ENCODE assay signal across 8 mouse cellular contexts in genomic region chr5:121399540-121399939, GRCm38 (mm10). TPM values are rescaled to one million over a fixed set of nuclear protein-coding genes. Genes with fewer than 3 reads are reported as not detected.
DNase-seq lines count a peak whose midpoint lies in the region; ATAC-seq and TF ChIP-seq lines count a peak whose summit lies in the region.
"Had no signal": no experiment of that assay in that cellular context is flagged by ENCODE, and none has a peak within 500 bp of the region (broad histone marks: within the 10 kb centered on the region; RNA-seq: fewer than 3 reads in every experiment).

No protein-coding gene starts in this region.

- no peaks in the 10 kb centered on the region for H3K9me3 ChIP-seq in neural tube, embryonic 12.5 days
- no peaks in the 10 kb centered on the region for H3K9me3 ChIP-seq in forebrain, embryonic 12.5 days
- H3K9me3 ChIP-seq in liver, embryonic 14.5 days (ENCODE audit: control insufficient read depth, low read length), result no peaks in the 10 kb centered on the region

- peaks cover 14% of the 10 kb centered on the region for H3K36me3 ChIP-seq in neural tube, embryonic 12.5 days
- peaks cover 14% of the 10 kb centered on the region; the same call in 1 of the 2 replicates for H3K36me3 ChIP-seq in forebrain, embryonic 12.5 days (replicated peaks)
- no peaks in the 10 kb centered on the region; the same call in none of the 2 replicates for H3K36me3 ChIP-seq in liver, embryonic 14.5 days (replicated peaks; ENCODE audit: control insufficient read depth, insufficient read depth, low read depth)

- H3K4me3 ChIP-seq in neural tube, embryonic 12.5 days, result no peak overlapping the region
- peak overlapping the region; percentile 98; the same call in 1 of the 2 replicates for H3K4me3 ChIP-seq in forebrain, embryonic 12.5 days (replicated peaks)
- H3K4me3 ChIP-seq in liver, embryonic 14.5 days (ENCODE audit: insufficient read depth in 1 of 2, low read depth in 2 of 2, low read length in 2 of 2), result peak overlapping the region; percentile 61 to 76; a peak in 3 of 4 replicates

- no peaks in the 10 kb centered on the region for H3K27me3 ChIP-seq in neural tube, embryonic 12.5 days (replicated peaks)
- H3K27me3 ChIP-seq in forebrain, embryonic 12.5 days, result no peaks in the 10 kb centered on the region
- no peaks in the 10 kb centered on the region for H3K27me3 ChIP-seq in liver, embryonic 14.5 days (ENCODE audit: control insufficient read depth, insufficient read depth, low read length)

- ATAC-seq in neural tube, embryonic 12.5 days (ENCODE audit: low FRiP score, low read depth), result no peak
- no peak for ATAC-seq in forebrain, embryonic 12.5 days (ENCODE audit: low FRiP score)
- ATAC-seq in liver, embryonic 14.5 days (ENCODE audit: insufficient read depth), result no peak

- no peak for DNase-seq in neural tube, embryonic 10.5 days (ENCODE audit: extremely low spot score, low spot score)
- no peak for DNase-seq in liver, embryonic 14.5 days (ENCODE audit: low read depth in 3 of 3, low spot score in 3 of 3)
- no peak for DNase-seq in thymus, postnatal 0 days (ENCODE audit: low spot score)
- DNase-seq in natural killer cell, adult 2 months (ENCODE audit: low spot score in 2 of 2), result no peak
- DNase-seq in adrenal gland, postnatal 10 days, result no peak
- DNase-seq: thymus, postnatal 14 days had no signal

- no peak for TF ChIP-seq CTCF in liver, embryonic 14.5 days (IDR thresholded peaks at IDR 0.05; ENCODE audit: low read depth)

- peaks cover 19% of the 10 kb centered on the region for H3K4me1 ChIP-seq in neural tube, embryonic 12.5 days
- peaks cover 17% of the 10 kb centered on the region for H3K4me1 ChIP-seq in forebrain, embryonic 12.5 days
- H3K4me1 ChIP-seq in liver, embryonic 14.5 days (replicated peaks; ENCODE audit: control insufficient read depth in 2 of 2, insufficient read depth in 2 of 2, low read length in 1 of 2), result peaks cover 26 to 34% of the 10 kb centered on the region in 2 experiments

- no peak overlapping the region for H3K27ac ChIP-seq in neural tube, embryonic 12.5 days
- no peak overlapping the region for H3K27ac ChIP-seq in forebrain, embryonic 12.5 days
- no peak overlapping the region; the same call in 1 of the 2 replicates for H3K27ac ChIP-seq in liver, embryonic 14.5 days

- TF ChIP-seq EP300 in liver, embryonic 14.5 days (IDR thresholded peaks at IDR 0.05; ENCODE audit: low read depth), result no peak

- no peak overlapping the region for H3K9ac ChIP-seq in neural tube, embryonic 12.5 days
- 0 out of 2 replicates have a peak overlapping the region, but pooled peaks have one; percentile 92 for H3K9ac ChIP-seq in forebrain, embryonic 12.5 days
- H3K9ac ChIP-seq in liver, embryonic 14.5 days (replicated peaks), result no peak overlapping the region

- H3K4me2 ChIP-seq in neural tube, embryonic 12.5 days (replicated peaks), result peak overlapping the region; percentile 93
- peak overlapping the region; percentile 95; the same call in 1 of the 2 replicates for H3K4me2 ChIP-seq in forebrain, embryonic 12.5 days
- peak overlapping the region; percentile 98 for H3K4me2 ChIP-seq in liver, embryonic 14.5 days (ENCODE audit: low read depth)

- 88% methylated on average over 5 of the region's 5 CpGs for WGBS in neural tube, embryonic 12.5 days
- 88% methylated on average over 5 of the region's 5 CpGs for WGBS in forebrain, embryonic 12.5 days
- 50% methylated on average over 5 of the region's 5 CpGs for whole genome bisulfite sequencing in liver, embryonic 14.5 days (ENCODE audit: insufficient replicate concordance)

RNA-seq across cellular contexts. Expression of gene Naa25, which starts 1.8 kb away (rescaled TPM):
- 49.9 TPM in 2 replicates for polyA plus RNA-seq in neural tube, embryonic 12.5 days (2016; fragmentation: Nextera tagmentation; extraction: Ambion mirVana)
- 49.3 and 51.4 TPM in 2 replicates for polyA plus RNA-seq in forebrain, embryonic 12.5 days (2016; fragmentation: Nextera tagmentation; extraction: Ambion mirVana)
- polyA plus RNA-seq in liver, embryonic 14.5 days (2012; rRNA removed), result 6.2 and 8.8 TPM in 2 replicates
- 18.5 and 23.6 TPM in 2 replicates for polyA plus RNA-seq in liver, embryonic 14.5 days (2014; fragmentation: Nextera tagmentation; extraction: Ambion mirVana)
- polyA plus RNA-seq in thymus, postnatal 0 days (2015; fragmentation: Nextera tagmentation; extraction: Ambion mirVana), result 33.6 and 36.8 TPM in 2 replicates
- 10 to 100 TPM; 31.0 to 32.1 TPM for total RNA-seq in adrenal gland, postnatal 10 days (2021)

RNA-seq across cellular contexts. Expression of gene Trafd1, which starts 14.1 kb away (rescaled TPM):
- 116 and 119 TPM in 2 replicates for polyA plus RNA-seq in neural tube, embryonic 12.5 days (2016; fragmentation: Nextera tagmentation; extraction: Ambion mirVana)
- 103 and 109 TPM in 2 replicates for polyA plus RNA-seq in forebrain, embryonic 12.5 days (2016; fragmentation: Nextera tagmentation; extraction: Ambion mirVana)
- 17.8 and 18.4 TPM in 2 replicates for polyA plus RNA-seq in liver, embryonic 14.5 days (2012; rRNA removed)
- polyA plus RNA-seq in liver, embryonic 14.5 days (2014; fragmentation: Nextera tagmentation; extraction: Ambion mirVana), result 16.6 and 17.1 TPM in 2 replicates
- polyA plus RNA-seq in thymus, postnatal 0 days (2015; fragmentation: Nextera tagmentation; extraction: Ambion mirVana), result 87.5 and 90.5 TPM in 2 replicates
- total RNA-seq in adrenal gland, postnatal 10 days (2021), result 10 to 100 TPM; 52.3 TPM

RNA-seq across cellular contexts. Expression of gene Tmem116, which starts 52.2 kb away (rescaled TPM):
- polyA plus RNA-seq in neural tube, embryonic 12.5 days (2016; fragmentation: Nextera tagmentation; extraction: Ambion mirVana), result 1.7 and 1.8 TPM in 2 replicates
- polyA plus RNA-seq in forebrain, embryonic 12.5 days (2016; fragmentation: Nextera tagmentation; extraction: Ambion mirVana), result 0.72 and 1.8 TPM in 2 replicates
- polyA plus RNA-seq in liver, embryonic 14.5 days (2012; rRNA removed), result 0.46 and 0.69 TPM in 2 replicates
- 0.57 and 1.0 TPM in 2 replicates for polyA plus RNA-seq in liver, embryonic 14.5 days (2014; fragmentation: Nextera tagmentation; extraction: Ambion mirVana)
- 1.5 and 2.0 TPM in 2 replicates for polyA plus RNA-seq in thymus, postnatal 0 days (2015; fragmentation: Nextera tagmentation; extraction: Ambion mirVana)
- total RNA-seq in adrenal gland, postnatal 10 days (2021), result 1 to 10 TPM; 3.3 to 4.8 TPM

RNA-seq across cellular contexts. Expression of gene Erp29, which starts 52.8 kb away (rescaled TPM):
- 132 and 136 TPM in 2 replicates for polyA plus RNA-seq in neural tube, embryonic 12.5 days (2016; fragmentation: Nextera tagmentation; extraction: Ambion mirVana)
- 103 and 115 TPM in 2 replicates for polyA plus RNA-seq in forebrain, embryonic 12.5 days (2016; fragmentation: Nextera tagmentation; extraction: Ambion mirVana)
- 26.4 and 63.7 TPM in 2 replicates for polyA plus RNA-seq in liver, embryonic 14.5 days (2012; rRNA removed)
- 74.9 and 82.1 TPM in 2 replicates for polyA plus RNA-seq in liver, embryonic 14.5 days (2014; fragmentation: Nextera tagmentation; extraction: Ambion mirVana)
- polyA plus RNA-seq in thymus, postnatal 0 days (2015; fragmentation: Nextera tagmentation; extraction: Ambion mirVana), result 102 and 107 TPM in 2 replicates
- 100 to 1,000 TPM; 115 to 128 TPM for total RNA-seq in adrenal gland, postnatal 10 days (2021)
